Comparison of ENCODE assay signal across 23 mouse cellular contexts in the genomic region with DNA sequence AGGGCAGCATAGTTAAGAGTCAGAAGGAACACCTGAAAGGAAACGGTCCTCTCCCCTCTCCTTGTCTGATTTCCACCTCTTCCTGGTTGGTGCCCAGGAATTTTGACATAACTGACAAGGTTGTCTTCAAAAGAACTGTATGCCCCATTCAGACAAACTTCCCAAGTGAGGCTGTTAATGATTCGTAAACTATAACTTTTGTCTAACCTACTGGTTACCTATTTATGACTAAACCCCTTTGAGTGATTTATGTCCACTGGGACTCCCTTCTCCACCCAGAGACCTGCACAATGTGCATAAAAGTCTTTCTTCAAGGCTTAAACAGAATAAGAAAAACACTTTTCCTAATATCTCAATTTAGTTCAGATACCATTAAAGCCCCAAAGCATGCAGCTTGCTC. TPM values are rescaled to one million over a fixed set of nuclear protein-coding genes. Genes with fewer than 3 reads are reported as not detected.
"Had no signal": no experiment of that assay in that cellular context is flagged by ENCODE, and none has a peak within 500 bp of the region (broad histone marks: within the 10 kb centered on the region; RNA-seq: fewer than 3 reads in every experiment).

No protein-coding gene starts in this region.

- H3K4me1 ChIP-seq: midbrain, embryonic 10.5 days; midbrain, embryonic 12.5 days; neural tube, embryonic 13.5 days; neural tube, embryonic 15.5 days had no signal

- H3K9me3 ChIP-seq: midbrain, embryonic 10.5 days; midbrain, embryonic 12.5 days; neural tube, embryonic 13.5 days; neural tube, embryonic 15.5 days had no signal

- DNase-seq: lung, embryonic 14.5 days; lung, postnatal 10 days; lung, postnatal 4 days; midbrain, embryonic 14.5 days; retina, postnatal 1 day; right cerebral cortex, adult 18-20 months; right cerebral cortex, postnatal 25 days; right cerebral cortex, postnatal 4 days; spleen, adult 18-20 months; thymus, adult 18-20 months; thymus, postnatal 14 days; thymus, postnatal 36 days had no signal

- H3K27me3 ChIP-seq: midbrain, embryonic 12.5 days; neural tube, embryonic 13.5 days; neural tube, embryonic 15.5 days had no signal

- ATAC-seq: midbrain, embryonic 16.5 days had no signal

- H3K4me2 ChIP-seq: lung, embryonic 14.5 days; midbrain, embryonic 12.5 days; neural tube, embryonic 13.5 days; neural tube, embryonic 15.5 days had no signal

- H3K27ac ChIP-seq: midbrain, embryonic 10.5 days; midbrain, embryonic 12.5 days; neural tube, embryonic 13.5 days; neural tube, embryonic 15.5 days had no signal

- H3K4me3 ChIP-seq: midbrain, embryonic 10.5 days; midbrain, embryonic 12.5 days; myocyte; neural tube, embryonic 13.5 days; neural tube, embryonic 15.5 days had no signal

- H3K9ac ChIP-seq: lung, embryonic 14.5 days; midbrain, embryonic 12.5 days; neural tube, embryonic 13.5 days; neural tube, embryonic 15.5 days had no signal

- H3K36me3 ChIP-seq: midbrain, embryonic 10.5 days; midbrain, embryonic 12.5 days; neural tube, embryonic 13.5 days; neural tube, embryonic 15.5 days had no signal

RNA-seq across cellular contexts. Expression of a gene that starts 10.2 kb away (rescaled TPM):
- polyA plus RNA-seq: lung, embryonic 14.5 days; lung, embryonic 16.5 days; neural tube, embryonic 11.5 days; neural tube, embryonic 15.5 days; small intestine, adult 2 months; stomach, embryonic 14.5 days; thymus, postnatal 0 days had no signal
